Mouse (Mus musculus) stomach, embryonic 16.5 days (tissue): ENCODE measurements around the gene Tfap4. TPM values are rescaled to one million over a fixed set of nuclear protein-coding genes. Genes with fewer than 3 reads are reported as not detected.

Experiments
- ATAC-seq: fragments of 200-750 bp; cut with Nextera tagmentation; 2 replicates; pipeline ENCODE4 v1.8.0; 2017; ENCODE audit warnings: moderate number of reproducible peaks, moderate TSS enrichment; ENCODE audit not compliant: insufficient read depth, low FRiP score
- H3K27ac ChIP-seq: fragments of 300-500 bp; sonication (generic); 2 replicates; pipeline ENCODE4 v1.5.1; 2014; ENCODE audit warnings: low read length
- H3K27me3 ChIP-seq: fragments of 300-500 bp; sonication (generic); 2 replicates; pipeline ENCODE4 v1.6.1; 2014; ENCODE audit warnings: low read length, control low read depth, mixed read lengths; ENCODE audit not compliant: control insufficient read depth, insufficient read depth
- H3K36me3 ChIP-seq: fragments of 300-500 bp; sonication (generic); 2 replicates; pipeline ENCODE4 v1.6.1; 2014; ENCODE audit warnings: low read length; ENCODE audit not compliant: control insufficient read depth, insufficient read depth
- H3K4me1 ChIP-seq: fragments of 300-500 bp; sonication (generic); 2 replicates; pipeline ENCODE4 v1.6.1; 2014; ENCODE audit warnings: low read length, control low read depth, mixed read lengths; ENCODE audit not compliant: control insufficient read depth, insufficient read depth
- H3K4me2 ChIP-seq: fragments of 300-500 bp; sonication (generic); 2 replicates; pipeline ENCODE4 v1.6.1; 2014; ENCODE audit warnings: low read depth, low read length, mixed read lengths
- H3K4me3 ChIP-seq: fragments of 300-500 bp; sonication (generic); replicated peaks from 2 replicates; pipeline ENCODE4 v1.5.1; 2014; ENCODE audit warnings: mild to moderate bottlenecking, low read length
- H3K9ac ChIP-seq: fragments of 300-500 bp; sonication (generic); 2 replicates; pipeline ENCODE4 v1.6.1; 2014; ENCODE audit warnings: low read length
- H3K9me3 ChIP-seq: fragments of 300-500 bp; sonication (generic); replicated peaks from 2 replicates; pipeline ENCODE4 v1.6.1; 2016; ENCODE audit warnings: low read length, control low read depth; ENCODE audit not compliant: control insufficient read depth
- WGBS: fragments of 180-500 bp; shearing (Covaris S2); extraction: QIAGEN DNeasy Blood & Tissue Kit; methylation state at CpG from one replicate; pipeline ENCODE4 v1.1.7; 2014; 5-methylcytosine and 5-hydroxymethylcytosine counted together
- polyA plus RNA-seq: library from polyadenylated mRNA; unstranded; fragments of >200 nt; fragmentation: Nextera tagmentation; extraction: Ambion mirVana; gene quantifications from 2 replicates; pipeline ENCODE4 v1.2.1, GENCODE M21; 2015

The Tfap4 gene
- polyA plus RNA-seq, 1 experiment from 2014 or later = 17.0 TPM

DNA sequence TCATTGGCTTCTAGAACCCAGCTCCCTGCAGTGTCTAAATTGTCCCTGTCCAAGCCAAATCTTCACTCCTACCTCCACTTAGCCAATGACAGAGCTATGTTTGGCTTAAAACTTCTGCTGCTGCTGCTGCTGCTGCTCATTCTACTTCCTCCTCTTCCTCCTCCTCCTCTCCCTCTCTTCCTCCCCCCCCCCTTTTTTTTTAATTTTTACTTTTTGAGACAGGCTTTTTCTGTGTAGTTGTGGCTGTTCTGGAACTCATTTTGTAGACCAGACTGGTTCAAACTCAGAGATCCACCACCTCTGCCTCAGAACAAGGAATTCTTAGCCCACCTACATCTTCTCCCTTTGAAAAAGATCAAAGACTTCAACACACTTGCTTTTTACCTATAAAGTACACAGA is 57.1 kb downstream of the Tfap4 start:
- no peaks in the 10 kb centered on the region for H3K36me3 ChIP-seq
- ATAC-seq = no peak

GRCm38 (mm10) chr16:4501703-4502102 is 58.0 kb downstream of the Tfap4 start:
- H3K36me3 ChIP-seq = no peaks in the 10 kb centered on the region
- ATAC-seq = no peak
- WGBS = 80% methylated on average over 3 of the region's 3 CpGs
- no peaks in the 10 kb centered on the region for H3K9me3 ChIP-seq
- H3K4me1 ChIP-seq = no peaks in the 10 kb centered on the region
- no peak overlapping the region for H3K9ac ChIP-seq
- H3K27ac ChIP-seq = no peak overlapping the region
- H3K4me2 ChIP-seq = no peak overlapping the region
- no peaks in the 10 kb centered on the region for H3K27me3 ChIP-seq
- H3K4me3 ChIP-seq = no peak overlapping the region

More for the DNA sequence above, 57.1 kb downstream of the Tfap4 start:
- Histone ChIP-seq H3K4me1 (no peaks in the 10 kb centered on the region), H3K27ac (no peak overlapping the region), H3K4me2 (no peak overlapping the region), H3K4me3 (no peak overlapping the region), H3K27me3 (no peaks in the 10 kb centered on the region), H3K9ac (no peak overlapping the region), H3K9me3 (no peaks in the 10 kb centered on the region)

GRCm38 (mm10) chr16:4500598-4501385 is 58.9 kb downstream of the Tfap4 start:
- ATAC-seq = no peak
- no peaks in the 10 kb centered on the region for H3K4me1 ChIP-seq
- no peak overlapping the region for H3K4me2 ChIP-seq
- no peaks in the 10 kb centered on the region for H3K9me3 ChIP-seq
- WGBS = 73% methylated on average over 8 of the region's 8 CpGs
- no peaks in the 10 kb centered on the region for H3K36me3 ChIP-seq
- H3K27ac ChIP-seq = no peak overlapping the region
- no peak overlapping the region for H3K9ac ChIP-seq
- no peak overlapping the region for H3K4me3 ChIP-seq
- no peaks in the 10 kb centered on the region for H3K27me3 ChIP-seq

DNA sequence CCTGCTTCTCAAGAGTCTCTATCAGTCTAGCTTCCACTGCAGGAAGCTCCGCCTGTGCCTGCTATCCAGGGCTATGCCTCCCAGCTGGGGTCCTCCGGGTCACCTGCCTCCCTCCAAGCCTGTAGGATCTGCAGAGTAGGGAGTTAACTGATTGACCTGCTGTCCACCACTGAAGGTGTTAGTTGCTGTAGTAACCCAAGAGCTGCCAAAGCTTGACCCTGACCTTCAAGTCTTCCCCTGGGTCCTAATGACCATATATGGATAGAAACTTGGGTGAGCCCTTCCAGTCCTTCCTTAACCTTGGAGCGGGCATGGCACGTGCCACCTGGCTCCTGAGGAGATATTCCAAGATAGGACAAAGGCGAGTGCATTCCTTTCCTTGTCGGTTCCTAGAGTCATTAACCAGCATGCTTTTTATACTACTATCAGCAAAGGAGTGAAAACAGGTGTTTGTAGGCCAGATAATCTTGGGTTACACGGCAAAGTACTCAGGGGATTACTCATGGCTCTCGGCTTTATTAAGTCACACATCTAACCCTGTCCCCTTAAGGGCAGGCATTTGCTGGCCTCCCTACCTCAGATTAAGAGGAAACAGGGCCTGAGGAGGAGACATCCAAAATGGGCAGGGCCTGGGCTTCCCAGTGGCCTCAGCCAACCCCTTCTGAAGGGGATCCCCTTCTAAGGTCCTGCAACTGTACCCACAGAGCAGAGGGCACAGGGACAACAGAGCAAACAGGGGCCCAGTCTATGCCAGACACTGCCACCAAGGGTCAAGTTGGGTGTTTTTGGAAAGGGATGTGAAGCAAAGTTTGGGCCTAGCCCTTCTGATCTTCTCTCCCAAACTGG is 61.7 kb downstream of the Tfap4 start:
- Histone ChIP-seq H3K4me1 (no peaks in the 10 kb centered on the region), H3K4me3 (no peak overlapping the region), H3K27me3 (no peaks in the 10 kb centered on the region), H3K9ac (no peak overlapping the region), H3K36me3 (no peaks in the 10 kb centered on the region), H3K27ac (no peak overlapping the region), H3K9me3 (no peaks in the 10 kb centered on the region), H3K4me2 (no peak overlapping the region)
- WGBS = 57% methylated on average over 8 of the region's 8 CpGs
- no peak for ATAC-seq

DNA sequence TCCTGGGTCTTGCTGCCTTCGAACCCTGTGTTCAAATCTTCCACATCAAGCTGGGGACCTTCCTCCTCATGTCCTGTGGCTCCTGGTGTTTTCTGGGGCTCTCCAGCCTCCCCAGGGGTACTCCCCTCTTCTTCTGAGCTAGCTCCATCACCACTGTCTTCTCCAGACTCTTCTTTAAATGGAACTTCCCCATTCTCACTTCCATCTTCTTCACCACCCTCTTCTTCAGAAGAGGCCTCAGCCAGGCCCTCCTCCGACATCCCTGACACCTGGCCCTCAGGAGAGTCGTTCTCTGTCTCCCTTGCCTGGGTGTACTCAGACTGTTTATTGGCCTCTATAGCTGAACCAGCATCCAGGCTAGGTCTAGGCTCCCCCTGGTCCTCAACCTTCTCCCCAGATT is 63.2 kb downstream of the Tfap4 start:
- Histone ChIP-seq H3K9ac (no peak overlapping the region), H3K4me1 (no peaks in the 10 kb centered on the region), H3K4me2 (no peak overlapping the region), H3K36me3 (no peaks in the 10 kb centered on the region), H3K4me3 (no peak overlapping the region), H3K9me3 (no peaks in the 10 kb centered on the region), H3K27ac (no peak overlapping the region), H3K27me3 (no peaks in the 10 kb centered on the region)
- WGBS = 82% methylated on average over 3 of the region's 3 CpGs
- no peak for ATAC-seq

GRCm38 (mm10) chr16:4495861-4496260 is 63.8 kb downstream of the Tfap4 start:
- ATAC-seq = no peak
- 74% methylated on average over 5 of the region's 5 CpGs for WGBS
- no peaks in the 10 kb centered on the region for H3K36me3 ChIP-seq
- H3K9me3 ChIP-seq = no peaks in the 10 kb centered on the region
- H3K9ac ChIP-seq = no peak overlapping the region
- H3K4me1 ChIP-seq = no peaks in the 10 kb centered on the region
- H3K4me2 ChIP-seq = no peak overlapping the region
- no peaks in the 10 kb centered on the region for H3K27me3 ChIP-seq
- no peak overlapping the region for H3K4me3 ChIP-seq
- H3K27ac ChIP-seq = no peak overlapping the region

Other genes with a start within 250 kb of the Tfap4 start
- gene Adcy9, start 139.4 kb downstream of the Tfap4 start, polyA plus RNA-seq = 1.3 and 1.5 TPM in 2 replicates
- 10.0 and 28.6 TPM in 2 replicates for gene Srl, start 18.0 kb downstream of the Tfap4 start, polyA plus RNA-seq
- 18.7 and 21.7 TPM in 2 replicates for gene Glis2, start 34.9 kb upstream of the Tfap4 start, polyA plus RNA-seq
- gene Pam16, start 65.1 kb upstream of the Tfap4 start, polyA plus RNA-seq = 47.9 and 75.3 TPM in 2 replicates
- 18.3 and 18.4 TPM in 2 replicates for gene Vasn, start 80.1 kb upstream of the Tfap4 start, polyA plus RNA-seq
- gene Dnaja3, start 80.1 kb upstream of the Tfap4 start, polyA plus RNA-seq = 73.1 and 76.6 TPM in 2 replicates
- 19.7 and 20.6 TPM in 2 replicates for gene Coro7, start 119.9 kb upstream of the Tfap4 start, polyA plus RNA-seq
- 44.7 and 45.6 TPM in 2 replicates for gene Nmral1, start 159.5 kb upstream of the Tfap4 start, polyA plus RNA-seq
- 83.3 and 85.2 TPM in 2 replicates for gene Hmox2, start 166.5 kb upstream of the Tfap4 start, polyA plus RNA-seq
- 75.8 and 82.0 TPM in 2 replicates for gene Cdip1, start 230.4 kb upstream of the Tfap4 start, polyA plus RNA-seq